Mouse (Mus musculus) liver, postnatal 0 days (tissue): ENCODE results near the gene Fam129c. TPM values are rescaled to one million over a fixed set of nuclear protein-coding genes. Genes with fewer than 3 reads are reported as not detected.
A peak's percentile ranks its signal among the peaks of the same experiment; 100 is the strongest.

ENCODE experiments used
- ATAC-seq: fragments of 200-750 bp; cut with Nextera tagmentation; 2 replicates; pipeline ENCODE4 v1.8.0; 2017; ENCODE audit warnings: mild to moderate bottlenecking, moderate library complexity
- DNase-seq: peaks from one replicate; pipeline ENCODE4 v3.0.0-alpha.2; 2016
- H3K27ac ChIP-seq: fragments of 300-500 bp; sonication (generic); 2 replicates; pipeline ENCODE4 v1.5.1; 2014; ENCODE audit warnings: antibody characterized with exemption, moderate library complexity, mild to moderate bottlenecking, low read depth
- H3K27me3 ChIP-seq: fragments of 300-500 bp; sonication (generic); 2 replicates; pipeline ENCODE4 v1.6.1; 2014; ENCODE audit warnings: low read length, control low read depth, mixed read lengths; ENCODE audit not compliant: insufficient read depth
- H3K36me3 ChIP-seq: fragments of 300-500 bp; sonication (generic); replicated peaks from 2 replicates; pipeline ENCODE4 v1.6.1; 2014; ENCODE audit warnings: mild to moderate bottlenecking, control low read depth, low read length, moderate library complexity, mixed read lengths; ENCODE audit not compliant: insufficient read depth
- H3K4me1 ChIP-seq: fragments of 300-500 bp; sonication (generic); 2 replicates; pipeline ENCODE4 v1.6.1; 2014; ENCODE audit warnings: antibody characterized with exemption, mild to moderate bottlenecking, control low read depth; ENCODE audit not compliant: insufficient read depth
- H3K4me2 ChIP-seq: fragments of 300-500 bp; sonication (generic); 2 replicates; pipeline ENCODE4 v1.6.1; 2014; ENCODE audit warnings: low read depth, mild to moderate bottlenecking, low read length, moderate library complexity, mixed read lengths
- H3K4me3 ChIP-seq: fragments of 300-500 bp; sonication (generic); 2 replicates; pipeline ENCODE4 v1.5.1; 2014; ENCODE audit warnings: low read depth, low read length
- H3K9ac ChIP-seq: fragments of 300-500 bp; sonication (generic); replicated peaks from 2 replicates; pipeline ENCODE4 v1.6.1; 2014; ENCODE audit warnings: mild to moderate bottlenecking, moderate library complexity
- H3K9me3 ChIP-seq: fragments of 300-500 bp; sonication (generic); 2 replicates; pipeline ENCODE4 v1.6.1; 2016; ENCODE audit warnings: mild to moderate bottlenecking, control low read depth, low read length, mixed read lengths
- CTCF ChIP-seq: sonication (generic); IDR thresholded peaks from 2 replicates; pipeline ENCODE4 v1.5.1; 2016; ENCODE audit warnings: antibody characterized with exemption, low read depth
- EP300 ChIP-seq: IDR thresholded peaks from 2 replicates; pipeline ENCODE4 v1.6.1; 2016; ENCODE audit warnings: antibody characterized with exemption, low read depth, mild to moderate bottlenecking
- WGBS: fragments of 180-500 bp; shearing (Covaris S2); extraction: QIAGEN DNeasy Blood & Tissue Kit; methylation state at CpG from one replicate; pipeline ENCODE4 v1.1.7; 2014; ENCODE audit not compliant: insufficient replicate concordance; 5-methylcytosine and 5-hydroxymethylcytosine counted together
- polyA plus RNA-seq: library from polyadenylated mRNA; unstranded; fragments of >200 nt; fragmentation: Nextera tagmentation; extraction: Ambion mirVana; gene quantifications from 2 replicates; pipeline ENCODE4 v1.2.1, GENCODE M21; 2015

Fam129c gene
- 9.2 and 11.2 TPM in 2 replicates for polyA plus RNA-seq

DNA sequence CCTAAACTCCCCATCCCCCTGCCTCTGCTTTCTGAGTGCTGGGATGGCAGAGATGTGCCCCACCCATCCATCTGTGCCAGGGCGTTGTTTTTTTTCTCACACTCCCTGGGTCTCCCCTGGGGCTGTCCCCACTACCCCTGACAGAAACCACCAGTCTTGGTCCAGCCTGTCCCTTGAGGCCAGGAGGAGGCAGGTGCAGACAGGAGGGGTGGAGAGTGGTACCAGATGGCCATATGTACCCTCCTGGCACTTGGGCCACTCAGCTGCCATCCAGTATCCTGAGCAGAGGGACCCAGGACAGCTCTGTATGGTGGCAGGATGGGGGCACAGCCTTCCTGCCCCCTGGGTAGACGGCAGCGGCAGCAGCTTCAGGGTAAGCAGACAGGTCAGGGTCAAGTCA, at the start of gene Fam129c:
Fam129c (plus strand) TSS at position 198 of the 400 bp plus-strand sequence.
- H3K4me3 ChIP-seq: peak within 1 kb of the TSS; percentile 15; the same call in 1 of the 2 replicates
- H3K9me3 ChIP-seq: no peaks in the 10 kb centered on the region
- WGBS: 73% methylated on average over 3 of the region's 3 CpGs
- H3K4me1 ChIP-seq: peaks cover 33% of the 10 kb centered on the region
- peak within 1 kb of the TSS; percentile 53 for H3K27ac ChIP-seq
- 0 out of 2 replicates have a peak within 1 kb of the TSS, but pooled peaks have one; percentile 10 for H3K4me2 ChIP-seq
- no peak within 1 kb of the TSS for H3K9ac ChIP-seq
- no peak for TF ChIP-seq CTCF
- peak; percentile 26; the same call in 1 of the 2 replicates for TF ChIP-seq EP300
- H3K36me3 ChIP-seq: peaks cover 11% of the 10 kb centered on the region; the same call in 1 of the 2 replicates
- peaks cover 11% of the 10 kb centered on the region for H3K27me3 ChIP-seq
- DNase-seq (peak; percentile 56), ATAC-seq (peak; percentile 22; the same call in 1 of the 2 replicates)

DNA sequence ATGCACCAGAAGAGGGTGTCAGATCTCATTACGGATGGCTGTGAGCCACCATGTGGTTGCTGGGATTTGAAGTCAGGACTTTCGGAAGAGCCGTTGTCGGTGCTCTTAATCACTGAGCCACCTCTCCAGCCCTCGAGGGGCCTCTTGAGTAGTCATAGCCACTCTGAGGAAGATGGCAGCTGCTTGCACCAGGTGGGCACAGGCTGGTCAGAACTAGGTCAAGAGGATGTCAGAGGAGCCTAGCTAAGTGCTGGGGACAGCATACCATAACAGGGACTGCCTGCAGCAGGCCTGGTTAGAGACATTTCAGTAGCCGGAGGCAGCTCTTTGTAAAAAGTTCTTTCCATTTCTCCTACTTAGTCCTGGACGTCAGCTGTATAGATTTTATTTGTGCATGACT, 46.7 kb upstream of the Fam129c start:
- Histone ChIP-seq H3K4me1 (no peaks in the 10 kb centered on the region), H3K27me3 (no peaks in the 10 kb centered on the region), H3K4me2 (no peak overlapping the region), H3K36me3 (peaks cover 10% of the 10 kb centered on the region), H3K9ac (no peak overlapping the region), H3K4me3 (no peak overlapping the region), H3K9me3 (no peaks in the 10 kb centered on the region), H3K27ac (no peak overlapping the region)
- no peak for TF ChIP-seq CTCF
- DNase-seq: no peak
- WGBS: 68% methylated on average over 7 of the region's 7 CpGs
- ATAC-seq: no peak

DNA sequence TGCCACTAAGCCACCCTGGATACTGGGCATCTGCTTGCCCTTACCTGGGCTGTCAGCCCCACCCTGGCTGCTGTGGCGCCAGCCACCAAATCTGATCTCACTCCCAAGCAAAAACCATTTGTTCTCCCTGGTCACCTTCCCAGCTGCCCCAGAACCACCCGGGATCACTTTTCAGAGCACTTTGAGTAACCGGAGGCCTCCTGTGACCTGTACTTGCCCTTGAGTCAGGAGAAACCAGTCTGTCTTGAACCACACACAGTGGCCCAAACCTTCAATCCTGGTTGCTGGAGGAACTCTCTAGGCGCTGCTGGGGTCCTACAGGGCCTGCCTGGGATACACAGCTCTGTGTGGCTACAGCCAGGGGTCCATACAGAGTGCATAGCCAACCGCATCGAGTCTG, 44.7 kb upstream of the Fam129c start:
- peaks cover 5% of the 10 kb centered on the region; the same call in 1 of the 2 replicates for H3K36me3 ChIP-seq
- WGBS: 61% methylated on average over 6 of the region's 6 CpGs

DNA sequence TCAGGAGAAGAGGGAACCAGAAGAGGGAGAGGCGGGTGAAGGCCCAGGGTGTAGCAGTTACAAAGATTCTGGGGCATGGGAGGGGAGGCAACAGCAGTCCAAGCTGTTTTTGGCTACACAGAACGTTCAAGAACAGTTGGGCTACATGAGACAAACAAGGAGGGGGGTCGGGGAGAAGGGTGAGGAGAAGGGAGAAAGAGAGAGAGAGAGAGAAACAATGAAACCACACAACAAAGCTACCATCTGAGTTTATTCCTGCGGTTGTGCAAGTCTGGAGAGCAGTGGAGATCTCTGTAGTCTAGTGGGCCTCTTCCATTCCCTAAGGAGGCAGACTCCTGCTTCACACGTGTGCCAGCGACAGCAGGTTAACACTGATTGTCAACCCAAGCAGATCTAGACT, 43.4 kb upstream of the Fam129c start:
- H3K36me3 ChIP-seq: no peaks in the 10 kb centered on the region
- DNase-seq (no peak), ATAC-seq (no peak)
- H3K4me3 ChIP-seq: no peak overlapping the region
- H3K4me1 ChIP-seq: peaks cover 9% of the 10 kb centered on the region
- 62% methylated on average over 6 of the region's 6 CpGs for WGBS
- peaks cover 17% of the 10 kb centered on the region for H3K27me3 ChIP-seq
- no peak overlapping the region for H3K4me2 ChIP-seq
- no peak overlapping the region for H3K9ac ChIP-seq
- no peak for TF ChIP-seq CTCF
- no peak for TF ChIP-seq EP300
- H3K27ac ChIP-seq: no peak overlapping the region
- H3K9me3 ChIP-seq: no peaks in the 10 kb centered on the region

More for the DNA sequence above, 44.7 kb upstream of the Fam129c start:
- H3K9me3 ChIP-seq: no peaks in the 10 kb centered on the region
- no peak overlapping the region for H3K4me3 ChIP-seq
- peaks cover 4% of the 10 kb centered on the region for H3K27me3 ChIP-seq
- TF ChIP-seq EP300 (no peak), CTCF (no peak)
- no peak overlapping the region for H3K4me2 ChIP-seq
- no peak for ATAC-seq
- H3K9ac ChIP-seq: no peak overlapping the region
- H3K4me1 ChIP-seq: no peaks in the 10 kb centered on the region
- H3K27ac ChIP-seq: no peak overlapping the region
- no peak for DNase-seq

GRCm38 (mm10) chr8:71554644-71555043, 42.8 kb upstream of the Fam129c start:
- Histone ChIP-seq H3K4me2 (no peak overlapping the region), H3K27me3 (peaks cover 20% of the 10 kb centered on the region), H3K4me1 (peaks cover 9% of the 10 kb centered on the region), H3K9ac (no peak overlapping the region), H3K27ac (no peak overlapping the region), H3K4me3 (no peak overlapping the region), H3K9me3 (no peaks in the 10 kb centered on the region), H3K36me3 (no peaks in the 10 kb centered on the region)
- ATAC-seq: no peak
- TF ChIP-seq EP300 (no peak), CTCF (no peak)
- no peak for DNase-seq
- 93% methylated on average over 2 of the region's 2 CpGs for WGBS

- Histone ChIP-seq H3K4me1 (peaks cover 16% of the 10 kb centered on the region), H3K27me3 (peaks cover 32% of the 10 kb centered on the region), H3K4me2 (peak within 1 kb of the TSS; percentile 80), H3K9me3 (no peaks in the 10 kb centered on the region), H3K9ac (no peak within 1 kb of the TSS), H3K4me3 (peak within 1 kb of the TSS; percentile 44), H3K27ac (no peak within 1 kb of the TSS), H3K36me3 (no peaks in the 10 kb centered on the region)
- TF ChIP-seq CTCF: peak; percentile 33; the same call in 1 of the 2 replicates
- no peak for TF ChIP-seq EP300
- DNase-seq (no peak), ATAC-seq (peak; percentile 17)
- 4% methylated on average over 70 of the region's 70 CpGs for WGBS
Observed at GRCm38 (mm10) chr8:71558071-71558957, 39.1 kb upstream of the Fam129c start, which contains the start of gene Tmem221. Tmem221 (minus strand) TSS chr8:71558871.
